Mouse (Mus musculus) olfactory bulb, adult 2 months (tissue): Measurements from ENCODE around the gene Klrg2.

Experiments used
- CTCF ChIP-seq: fragments of 200-500 bp; IDR thresholded peaks from 2 replicates; pipeline ENCODE4 v1.5.1; 2012; ENCODE audit warnings: low read depth, mild to moderate bottlenecking, low read length, moderate library complexity; ENCODE audit not compliant: insufficient read depth
- POLR2A ChIP-seq: fragments of 200-500 bp; IDR thresholded peaks from 2 replicates; pipeline ENCODE4 v1.6.1; 2012; ENCODE audit warnings: mild to moderate bottlenecking, low read depth, low read length, moderate library complexity; ENCODE audit not compliant: insufficient read depth

- TF ChIP-seq CTCF: no peak
- no peak for TF ChIP-seq POLR2A
Measured at GRCm38 (mm10) chr6:38643039-38643438, 6.0 kb upstream of the Klrg2 start.
